Mouse (Mus musculus) adrenal gland, postnatal 10 days (tissue): ENCODE results near the gene Smagp. TPM values are rescaled to one million over a fixed set of nuclear protein-coding genes. Genes with fewer than 3 reads are reported as not detected.
"Not testable (repeated sequence)": the region's sequence is repeated elsewhere in the genome, so short reads cannot be mapped to it uniquely, and the experiment has no call there.

Experiments used
- DNase-seq: peaks from one replicate; pipeline ENCODE4 v3.0.0; 2021; ENCODE audit warnings: mixed read lengths
- total RNA-seq, 2 experiments: library from RNA; stranded (reverse); gene quantifications; 2 replicates each; pipeline ENCODE4 v1.2.3; 2021

Gene Smagp
- total RNA-seq, 2 experiments from 2014 or later, result 29.6 to 41.6 TPM

GRCm38 (mm10) chr15:100627287-100627686, 9.5 kb downstream of the Smagp start:
- DNase-seq, result no peak

- peak; percentile 44 for DNase-seq
Observed at GRCm38 (mm10) chr15:100624435-100624834, 12.3 kb downstream of the Smagp start.

GRCm38 (mm10) chr15:100623754-100624153, 13.0 kb downstream of the Smagp start:
- no peak for DNase-seq

GRCm38 (mm10) chr15:100622164-100622563, 14.6 kb downstream of the Smagp start:
- DNase-seq, result no peak

- peak; percentile 64 for DNase-seq
Observed at GRCm38 (mm10) chr15:100621671-100622070, 15.1 kb downstream of the Smagp start.

GRCm38 (mm10) chr15:100619200-100619599, 17.5 kb downstream of the Smagp start:
- no peak for DNase-seq

GRCm38 (mm10) chr15:100616221-100616620, 20.5 kb downstream of the Smagp start:
- no peak for DNase-seq

- DNase-seq, result peak; percentile 96
Observed at GRCm38 (mm10) chr15:100615825-100616220, 20.9 kb downstream of the Smagp start.

- DNase-seq, result peak; percentile 100
Observed at GRCm38 (mm10) chr15:100614996-100615824, 21.5 kb downstream of the Smagp start, which contains the start of gene Dazap2. Gene Dazap2 (plus strand): TSS chr15:100615349.

GRCm38 (mm10) chr15:100614218-100614995, 22.3 kb downstream of the Smagp start:
- DNase-seq, result no peak

- peak; percentile 88 for DNase-seq
Observed at GRCm38 (mm10) chr15:100613584-100613983, 23.2 kb downstream of the Smagp start.

GRCm38 (mm10) chr15:100612432-100612831, 24.3 kb downstream of the Smagp start:
- no peak for DNase-seq

- DNase-seq, result no peak
Observed at GRCm38 (mm10) chr15:100611951-100612350, 24.8 kb downstream of the Smagp start.

GRCm38 (mm10) chr15:100606677-100607076, 30.1 kb downstream of the Smagp start:
- not testable (repeated sequence) for DNase-seq

GRCm38 (mm10) chr15:100601669-100602068, 35.1 kb downstream of the Smagp start:
- no peak for DNase-seq

- DNase-seq, result no peak
Observed at GRCm38 (mm10) chr15:100600696-100601272, 36.0 kb downstream of the Smagp start.

- DNase-seq, result peak; percentile 83
Observed at GRCm38 (mm10) chr15:100600047-100600695, 36.6 kb downstream of the Smagp start.

- peak; percentile 75 for DNase-seq
Observed at GRCm38 (mm10) chr15:100599276-100600046, 37.3 kb downstream of the Smagp start, which contains the start of gene Pou6f1. Gene Pou6f1 (minus strand): TSS chr15:100599984.

- DNase-seq, result peak; percentile 65
Observed at GRCm38 (mm10) chr15:100598883-100599275, 37.9 kb downstream of the Smagp start.

GRCm38 (mm10) chr15:100598287-100598882, 38.4 kb downstream of the Smagp start:
- DNase-seq, result no peak

GRCm38 (mm10) chr15:100592817-100593216, 43.9 kb downstream of the Smagp start:
- DNase-seq, result no peak
